Mouse (Mus musculus): ENCODE data around the gene Krt6b.
"Not testable (repeated sequence)": the region's sequence is repeated elsewhere in the genome, so short reads cannot be mapped to it uniquely, and the experiment has no call there.

Gene Krt6b

DNA sequence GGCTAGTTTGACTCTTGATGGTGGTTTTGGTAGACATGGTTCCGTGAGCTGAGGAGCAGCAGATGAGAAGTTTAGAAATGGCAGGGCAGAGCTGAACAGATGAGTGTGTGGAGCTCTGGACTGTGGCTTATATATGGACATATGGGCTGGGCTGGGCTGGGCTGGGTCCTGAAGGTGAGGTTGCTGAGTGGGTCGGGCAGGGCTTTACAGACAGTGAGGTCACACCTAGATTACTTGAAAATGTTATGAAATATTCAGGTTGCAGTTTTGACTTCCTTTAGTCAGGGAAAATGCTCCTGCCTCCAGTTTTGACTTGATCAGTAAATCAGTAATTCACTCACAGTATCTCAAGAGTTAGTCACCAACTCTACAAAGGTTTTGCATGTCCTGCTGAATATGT is at the start of gene Krt6b:
Gene Krt6b, minus strand, starts transcription at position 101 of the 400 bp plus-strand sequence.
- DNase-seq (ENCODE audit: low read depth, low spot score), result no peak

DNA sequence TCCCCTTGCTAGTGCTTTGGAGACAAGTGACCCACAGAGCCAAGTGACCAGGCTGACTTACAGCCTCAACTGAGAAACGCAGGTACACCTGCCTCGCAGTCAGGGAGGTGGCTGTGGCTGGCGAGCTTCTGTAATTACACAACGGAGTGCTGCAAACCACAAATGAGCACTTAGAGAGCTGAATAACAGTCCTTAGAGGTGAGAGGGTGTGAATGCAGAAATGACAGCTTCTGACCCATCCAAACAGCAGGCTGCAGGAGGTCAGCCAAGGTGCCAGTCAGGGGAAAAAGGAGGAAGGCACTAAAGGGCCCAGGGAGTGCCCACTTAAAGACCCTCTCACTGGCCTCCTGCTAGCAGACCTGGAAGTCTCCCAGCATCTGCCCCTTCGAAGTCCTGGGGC is 44.6 kb upstream of the Krt6b start:
- no peak for DNase-seq (ENCODE audit: low read depth, low spot score)

DNA sequence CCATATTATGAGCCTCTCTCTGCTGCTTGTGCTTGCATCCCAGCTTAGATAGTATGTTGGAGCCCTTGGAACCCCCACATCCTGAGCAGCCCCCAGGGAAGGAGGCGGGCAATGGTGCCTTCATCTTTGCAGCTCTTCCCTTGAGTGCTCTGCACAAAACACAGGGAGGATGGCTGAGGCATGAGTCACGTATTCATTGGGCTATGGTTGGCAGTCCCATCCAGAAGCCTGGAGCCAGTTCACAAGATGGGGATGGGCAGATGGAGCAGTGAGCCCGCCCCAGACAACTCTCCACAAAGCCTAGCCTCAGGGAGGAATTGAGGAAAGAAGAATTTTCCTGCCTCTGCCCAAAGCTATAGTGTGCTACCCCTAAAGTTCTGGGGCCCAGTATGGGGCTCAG is 35.7 kb upstream of the Krt6b start:
- no peak for DNase-seq (ENCODE audit: low read depth, low spot score)

DNA sequence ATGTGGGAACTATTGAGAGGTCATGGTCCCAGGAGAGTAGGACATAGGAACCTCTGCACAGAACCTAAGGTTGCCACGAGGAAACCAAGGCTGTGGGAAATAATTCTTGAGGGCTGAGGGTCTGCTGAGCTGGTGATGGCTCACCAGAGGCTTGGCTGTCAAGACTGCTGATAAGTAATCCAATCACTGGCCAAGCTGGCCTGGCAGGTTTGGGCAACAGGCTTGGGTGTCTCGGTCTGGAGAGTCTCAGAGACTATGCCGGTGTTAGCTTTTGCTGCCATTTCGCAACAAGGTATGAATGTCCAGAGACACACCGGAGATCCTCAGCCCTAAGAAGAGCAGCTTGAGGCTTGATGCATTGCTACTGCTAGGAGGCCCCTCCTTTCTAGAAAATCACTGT is 34.3 kb upstream of the Krt6b start:
- DNase-seq (ENCODE audit: low read depth, low spot score), result no peak

DNA sequence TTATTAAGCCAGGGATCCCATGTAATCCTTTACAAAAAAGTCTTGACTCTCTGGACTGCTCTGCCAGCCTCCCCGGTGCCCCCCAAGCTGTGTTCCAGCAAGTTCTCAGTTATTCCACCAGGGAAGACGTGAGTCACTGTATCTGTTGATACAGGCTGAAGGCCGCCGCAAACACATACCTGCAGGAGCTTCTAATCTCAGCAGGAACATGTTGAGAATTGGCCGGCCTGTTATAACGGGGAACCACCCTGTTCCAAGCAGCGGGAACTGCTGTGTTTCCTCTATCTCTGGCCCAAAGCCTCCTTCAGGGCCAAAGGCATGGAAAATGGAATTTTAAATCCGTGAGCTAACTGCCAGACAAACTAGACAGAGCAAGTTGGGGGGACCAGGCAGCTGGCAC is 33.6 kb upstream of the Krt6b start:
- no peak for DNase-seq (ENCODE audit: low read depth, low spot score)

DNA sequence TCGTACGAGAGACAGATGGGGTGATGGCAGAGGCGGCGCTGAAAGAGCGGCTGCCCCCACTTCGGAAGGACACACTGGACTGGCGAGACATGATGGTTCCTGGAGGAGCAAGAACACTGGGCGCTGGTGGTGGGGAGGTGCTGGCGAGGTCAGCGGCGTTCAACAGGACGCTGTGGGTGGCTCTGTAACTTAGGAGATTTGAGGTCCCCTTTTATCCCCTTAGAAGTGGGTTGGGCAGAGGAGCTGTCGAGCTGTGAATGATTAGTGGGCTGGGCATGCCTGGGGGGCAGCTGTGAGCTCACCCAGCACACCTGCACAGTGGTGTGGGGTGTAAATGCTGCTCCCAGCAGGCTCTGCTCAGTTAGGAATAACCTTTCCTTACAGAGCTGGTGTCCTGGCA is 32.6 kb upstream of the Krt6b start, which contains the start of gene Krt5:
Gene Krt5, minus strand, starts transcription at position 179 of the 400 bp plus-strand sequence.
- DNase-seq (ENCODE audit: low read depth, low spot score), result no peak

DNA sequence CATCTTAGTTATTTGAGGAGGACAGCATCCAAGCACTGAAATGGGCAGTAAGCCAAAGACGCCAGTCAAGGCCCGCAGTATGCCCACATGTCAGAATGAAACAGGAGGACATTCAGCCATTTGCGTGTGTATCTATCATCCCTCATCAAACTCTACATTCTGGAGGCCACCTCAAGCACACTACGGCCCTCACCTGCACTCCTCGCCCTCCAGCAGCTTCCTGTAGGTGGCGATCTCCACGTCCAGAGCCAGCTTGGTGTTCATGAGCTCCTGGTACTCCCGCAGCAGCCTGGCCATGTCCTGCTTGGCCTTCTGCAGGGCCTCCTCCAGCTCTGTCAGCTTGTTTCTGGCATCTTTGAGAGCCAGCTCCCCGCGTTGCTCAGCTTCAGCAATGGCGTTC is 28.6 kb upstream of the Krt6b start:
- DNase-seq (ENCODE audit: low read depth, low spot score), result no peak

DNA sequence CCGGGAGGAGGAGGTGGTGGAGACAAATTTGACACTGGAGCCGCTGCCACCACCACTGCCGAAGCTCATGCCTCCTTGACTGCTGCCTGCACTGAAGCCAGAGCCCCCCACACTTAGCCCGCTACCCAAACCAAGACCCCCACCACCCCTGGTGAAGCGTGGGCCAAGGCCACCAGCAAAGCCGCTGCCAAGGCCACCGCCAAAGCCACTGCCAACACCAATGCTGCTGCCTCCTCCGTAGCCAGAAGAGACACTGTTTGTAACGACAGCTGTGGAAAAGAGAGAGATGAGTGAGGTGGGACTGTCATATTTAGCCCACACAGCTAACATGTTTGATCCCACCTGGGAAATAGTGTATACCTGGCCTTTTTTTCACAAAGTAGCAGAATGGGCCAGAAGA is 27.4 kb upstream of the Krt6b start:
- no peak for DNase-seq (ENCODE audit: low read depth, low spot score)

DNA sequence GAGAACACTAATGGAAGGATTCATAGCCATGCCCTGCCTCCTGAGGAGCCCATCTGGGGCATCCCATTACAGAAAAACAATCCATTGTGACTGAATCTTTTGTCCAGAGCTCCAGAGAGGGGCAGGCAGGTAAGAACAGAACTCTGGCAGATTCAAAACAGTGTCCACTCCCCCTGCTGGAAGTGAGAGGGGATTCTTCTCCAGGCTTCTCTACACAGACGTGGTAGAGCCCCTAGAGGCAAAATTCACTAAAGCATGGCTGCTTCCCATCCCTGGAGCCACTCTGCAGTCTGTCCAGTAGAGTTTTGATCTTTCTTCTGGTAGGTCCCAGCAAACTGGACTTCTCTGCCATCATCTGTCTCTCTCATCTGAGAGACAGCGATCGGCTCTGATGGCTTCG is 24.0 kb upstream of the Krt6b start:
- no peak for DNase-seq (ENCODE audit: low read depth, low spot score)

DNA sequence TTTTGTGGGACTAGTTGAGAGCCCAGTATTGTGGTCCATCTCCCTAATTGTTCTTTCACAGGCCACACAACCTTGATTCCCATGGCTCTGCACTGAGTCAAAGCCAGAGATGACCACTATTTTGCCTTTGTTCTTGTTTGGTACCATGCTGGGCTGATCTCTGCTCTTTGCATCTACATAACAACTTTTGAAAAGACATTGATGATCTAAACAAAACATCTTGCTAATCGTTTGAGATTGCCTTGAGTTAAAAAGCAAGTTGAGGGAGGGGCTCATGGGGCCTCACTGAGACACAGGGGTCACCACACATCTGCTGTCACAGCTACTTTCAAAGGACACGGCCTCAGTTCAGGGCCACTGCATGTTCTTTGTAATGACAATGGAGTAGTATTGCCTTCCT is 22.3 kb upstream of the Krt6b start:
- DNase-seq (ENCODE audit: low read depth, low spot score), result no peak

DNA sequence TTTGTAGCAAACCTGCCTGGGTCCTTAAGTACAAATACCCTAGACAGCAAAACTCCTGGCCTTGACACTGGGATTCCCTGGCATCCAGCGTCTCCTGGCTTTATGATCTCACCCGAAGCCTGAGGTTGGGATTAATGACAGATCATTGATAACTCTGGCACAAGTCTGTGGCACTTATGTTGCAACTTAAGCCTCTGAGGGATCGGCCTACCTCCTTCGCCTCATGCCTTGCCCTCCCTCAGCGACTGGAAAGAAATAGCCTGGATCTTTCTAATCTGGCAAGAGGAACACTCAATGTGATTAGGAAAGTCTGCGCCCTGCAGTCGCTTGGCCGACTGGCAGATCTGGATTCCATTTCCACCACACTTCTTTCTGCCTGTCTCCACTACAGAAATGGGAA is 19.8 kb upstream of the Krt6b start:
- no peak for DNase-seq (ENCODE audit: low read depth, low spot score)

DNA sequence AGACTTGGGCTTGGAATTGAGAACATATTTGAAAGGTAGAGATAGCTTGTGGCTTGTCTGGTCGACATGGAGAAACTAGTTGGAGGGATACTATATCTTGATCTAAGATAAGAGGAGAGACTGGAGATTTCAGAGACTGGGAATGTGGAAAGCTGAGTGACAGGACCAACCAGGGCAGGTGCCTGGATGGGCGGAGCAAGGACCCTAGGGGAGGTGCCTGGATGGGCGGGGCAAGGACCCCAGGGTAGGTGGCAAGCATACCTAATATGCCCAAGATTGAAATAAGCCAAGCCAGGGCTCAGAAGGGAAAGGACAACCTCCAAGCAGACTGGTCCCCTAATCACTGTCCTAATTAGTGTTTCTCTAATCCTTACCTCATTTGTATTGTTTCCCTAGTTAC is 19.1 kb upstream of the Krt6b start:
- DNase-seq (ENCODE audit: low read depth, low spot score), result no peak

DNA sequence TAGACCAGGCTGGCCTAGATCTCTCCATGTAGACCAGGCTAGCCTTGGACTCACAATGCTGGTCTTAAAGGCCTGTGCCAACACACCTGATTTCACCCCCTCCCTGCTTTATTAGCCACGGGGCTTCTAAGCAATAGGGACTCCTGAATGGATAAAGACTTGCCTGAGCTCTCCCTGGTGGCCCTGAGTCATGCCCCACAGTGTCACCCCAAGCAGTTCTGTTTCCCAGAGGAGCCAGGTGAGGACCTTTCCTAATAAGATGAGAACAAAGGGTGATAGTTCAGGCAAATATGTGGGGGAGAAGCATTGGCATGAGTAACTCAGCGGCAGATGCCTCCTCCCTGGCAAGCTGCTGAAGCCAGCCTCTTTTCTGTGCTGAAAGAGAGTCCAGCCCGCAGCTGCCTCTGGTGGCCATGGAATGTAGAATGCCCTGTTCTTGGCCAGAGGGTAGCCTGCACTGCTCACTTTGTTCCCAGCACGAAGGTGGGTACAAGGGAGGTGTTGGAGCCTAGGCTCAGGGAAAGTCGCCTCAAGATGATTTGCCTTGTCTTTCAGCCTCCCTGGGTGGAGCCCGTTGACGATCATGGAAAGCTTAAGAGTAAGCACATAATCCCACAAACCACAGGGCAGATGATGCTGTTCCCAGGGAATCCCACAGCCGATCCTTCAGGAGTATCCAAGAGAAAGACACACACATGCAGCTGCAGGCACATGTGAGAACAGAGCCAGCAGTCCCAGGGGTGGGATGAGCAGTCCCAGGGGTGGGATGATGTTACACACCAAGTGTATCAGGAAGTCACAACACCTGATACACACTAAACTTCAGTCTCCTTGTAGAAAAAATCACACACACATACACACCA is 17.5 kb upstream of the Krt6b start:
- no peak for DNase-seq (ENCODE audit: low read depth, low spot score)

DNA sequence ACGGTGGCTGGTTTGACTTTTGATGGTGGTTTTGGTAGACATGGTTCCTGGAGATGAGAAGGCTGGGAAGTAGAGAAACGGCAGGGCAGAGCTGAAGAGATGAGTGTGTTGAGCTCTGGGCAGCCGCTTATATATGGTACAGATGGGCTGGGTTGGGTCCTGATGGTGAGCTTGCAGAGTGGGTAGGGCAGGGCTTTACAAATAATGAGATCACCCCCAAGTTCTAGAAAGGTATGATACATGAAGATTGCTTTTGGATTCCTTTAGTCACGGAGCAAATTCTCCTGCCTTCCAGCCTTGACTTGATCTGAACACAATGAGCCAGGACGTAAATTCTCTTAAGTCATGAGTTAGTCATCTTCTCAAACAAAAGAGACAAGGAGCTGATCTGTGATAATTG is 14.1 kb upstream of the Krt6b start, which contains the start of gene Krt6a:
Gene Krt6a, minus strand, starts transcription at position 101 of the 400 bp plus-strand sequence.
- no peak for DNase-seq (ENCODE audit: low read depth, low spot score)

DNA sequence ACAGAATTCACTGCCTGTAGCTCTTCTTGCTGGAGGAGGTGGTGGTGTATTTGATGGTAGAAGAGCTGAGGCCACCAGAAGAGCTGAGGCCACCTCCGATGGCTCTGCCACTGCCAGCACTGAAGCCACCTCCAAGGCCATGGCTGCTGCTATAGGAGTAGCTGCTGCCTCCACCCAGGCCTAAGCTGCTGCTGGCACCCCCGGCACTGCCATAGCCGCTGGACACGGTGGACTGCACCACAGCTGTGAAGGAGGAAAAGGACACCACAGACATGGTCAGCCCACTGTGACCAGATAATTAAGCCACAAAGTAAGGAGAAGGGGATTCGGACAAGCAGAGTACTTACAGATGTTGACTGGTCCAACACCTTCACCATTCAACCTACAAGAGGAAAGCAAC is 10.4 kb upstream of the Krt6b start:
- not testable (repeated sequence) for DNase-seq (ENCODE audit: low read depth, low spot score)

DNA sequence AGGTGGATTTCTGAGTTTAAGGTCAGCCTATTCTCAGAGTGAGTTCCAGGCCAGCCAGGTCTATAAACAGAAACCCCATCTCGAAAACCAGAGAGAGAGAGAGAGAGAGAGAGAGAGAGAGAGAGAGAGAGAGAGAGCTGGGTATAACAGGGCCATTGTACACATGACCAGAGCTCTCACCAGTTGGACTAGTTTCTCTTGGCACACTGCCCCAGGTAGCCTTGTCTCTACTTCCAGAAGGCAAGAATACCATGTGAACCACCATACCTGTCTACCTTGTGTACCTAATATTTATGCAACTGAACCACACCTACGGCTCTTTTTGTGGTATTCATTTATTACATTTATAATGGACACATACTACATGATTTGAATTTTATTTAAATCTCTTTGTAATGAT is 8.1 kb upstream of the Krt6b start:
- DNase-seq (ENCODE audit: low read depth, low spot score), result no peak

DNA sequence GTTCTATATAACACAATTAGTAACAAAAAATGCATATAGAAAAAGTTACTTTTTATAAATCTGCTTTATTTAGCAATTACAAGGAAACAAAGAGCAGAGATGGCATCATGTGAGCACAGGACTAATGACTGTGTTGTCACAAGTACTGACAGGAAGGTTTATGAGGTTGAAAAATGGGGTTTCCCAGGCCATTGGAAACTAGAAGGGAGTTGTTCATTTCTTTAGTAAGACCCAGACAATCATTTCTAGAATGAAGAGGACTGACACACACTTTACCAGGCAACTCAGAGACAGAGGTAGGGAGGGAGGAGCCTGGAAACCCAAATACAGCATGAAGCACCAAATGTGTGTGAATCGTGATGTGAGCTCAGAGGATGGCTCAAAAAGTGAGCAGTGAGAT is 4.1 kb downstream of the Krt6b start:
- DNase-seq (ENCODE audit: low read depth, low spot score), result no peak

DNA sequence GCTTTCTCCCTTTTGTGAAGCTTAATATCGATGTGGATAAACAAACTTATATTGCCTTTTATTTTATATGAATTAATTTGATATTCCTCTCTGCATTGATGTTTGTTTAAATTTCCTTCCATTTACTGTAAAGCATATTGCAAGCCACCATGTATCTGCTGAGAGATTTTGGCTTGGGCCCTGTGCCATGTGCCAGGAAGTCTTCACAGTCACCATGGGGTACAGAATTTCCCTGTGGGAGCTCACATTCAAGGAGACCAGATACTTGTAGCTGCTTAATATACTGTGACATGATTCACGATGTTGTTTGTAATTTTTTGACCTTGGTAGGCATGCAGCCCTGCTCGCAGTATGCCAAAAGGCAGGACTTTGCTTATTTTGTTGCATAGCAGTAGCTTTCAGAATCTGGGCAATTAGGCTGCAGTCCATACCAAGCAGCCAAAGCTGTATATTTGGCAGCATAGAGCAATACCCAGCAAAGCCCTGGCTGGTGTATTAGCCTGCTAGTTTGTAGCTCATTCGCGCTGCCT is 27.3 kb downstream of the Krt6b start:
- no peak for DNase-seq (ENCODE audit: low read depth, low spot score)

DNA sequence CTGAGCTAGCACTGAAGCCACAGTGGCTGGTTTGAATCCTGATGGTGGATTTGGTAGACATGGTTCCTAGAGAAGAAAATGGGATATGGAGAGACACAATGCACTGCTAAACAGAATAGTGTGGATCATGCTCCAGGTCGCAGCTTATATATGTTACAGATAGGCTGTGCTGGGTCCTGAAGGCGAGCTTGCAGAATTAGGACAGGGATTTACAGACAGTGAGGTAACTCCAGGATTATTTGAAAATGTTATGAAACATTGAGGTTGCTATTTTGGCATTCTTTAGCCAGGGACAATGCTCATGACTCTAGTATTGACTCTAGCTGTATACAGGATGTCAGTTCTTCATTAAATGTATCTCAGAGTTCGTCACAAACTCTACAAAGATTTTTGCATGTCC is 32.8 kb downstream of the Krt6b start, which contains the start of gene Gm5478:
Gene Gm5478, minus strand, starts transcription at position 101 of the 400 bp plus-strand sequence.
- DNase-seq (ENCODE audit: low read depth, low spot score), result no peak

DNA sequence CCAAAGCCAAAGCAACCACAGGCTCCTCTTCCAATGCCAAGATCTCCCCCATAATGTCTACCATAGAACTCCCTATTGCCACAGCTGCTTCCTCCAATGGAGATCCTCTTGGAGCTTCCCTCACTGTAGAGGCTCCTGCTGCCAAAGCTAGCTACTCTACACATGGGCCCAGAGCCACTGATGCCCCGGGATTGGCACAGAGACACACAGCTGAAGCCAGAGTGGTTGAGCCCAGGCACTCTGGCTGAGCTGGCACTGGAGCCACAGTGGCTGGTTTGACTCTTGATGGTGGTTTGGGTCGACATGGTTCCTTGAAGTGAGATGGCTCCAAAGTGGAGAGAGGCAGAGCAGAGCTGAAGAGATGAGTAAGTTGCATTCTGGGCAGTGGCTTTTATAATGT is 52.2 kb downstream of the Krt6b start, which contains the start of gene Gm5414:
Gene Gm5414, minus strand, starts transcription at position 305 of the 400 bp plus-strand sequence.
- no peak for DNase-seq (ENCODE audit: low read depth, low spot score)
